Mouse (Mus musculus) kidney, adult 2 months (tissue): ENCODE data around the gene Zswim5.

Experiments
- CTCF ChIP-seq: fragments of 200-500 bp; conservative IDR thresholded peaks from 2 replicates; pipeline ENCODE4 v1.5.1; 2011; ENCODE audit warnings: low read depth, mild to moderate bottlenecking, control low read depth, low read length, moderate library complexity, mixed read lengths; ENCODE audit not compliant: insufficient read depth, insufficient read length
- POLR2A ChIP-seq: fragments of 200-500 bp; IDR thresholded peaks from one replicate; pipeline ENCODE4 v1.6.1; 2011; ENCODE audit warnings: low read depth, low read length, control low read depth

DNA sequence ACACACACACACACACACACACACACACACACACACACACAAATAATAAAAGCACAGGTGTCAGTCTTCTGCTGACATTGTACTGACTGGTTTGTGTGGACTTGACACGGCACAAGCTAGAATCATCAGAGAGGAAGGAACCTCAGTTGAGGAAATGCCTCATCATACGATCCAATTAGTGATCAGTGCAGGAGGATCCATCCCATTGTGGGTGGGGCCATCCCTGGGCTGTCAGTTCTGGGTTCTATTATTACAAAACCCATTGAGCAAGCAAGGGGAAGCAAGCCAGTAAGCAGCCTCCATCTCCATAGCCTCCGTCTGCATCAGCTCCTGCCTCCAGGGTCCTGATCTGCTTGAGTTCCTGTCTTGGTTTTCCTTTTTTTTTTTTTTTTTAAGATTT lies 7.3 kb upstream of the Zswim5 start:
- no peak for TF ChIP-seq CTCF
- TF ChIP-seq POLR2A: no peak
